Mouse (Mus musculus) brain, embryonic 14.5 days (tissue): ENCODE results near the gene Bpgm.

Source experiments
- CTCF ChIP-seq: fragments of 200-500 bp; IDR thresholded peaks from 2 replicates; pipeline ENCODE4 v1.5.1; 2012; ENCODE audit warnings: inconsistent platforms, mild to moderate bottlenecking, moderate library complexity, borderline replicate concordance; ENCODE audit not compliant: insufficient read depth, insufficient read length; ENCODE audit errors: extremely low read depth
- POLR2A ChIP-seq: fragments of 200-500 bp; IDR thresholded peaks from 2 replicates; pipeline ENCODE4 v1.6.1; 2012; ENCODE audit warnings: mild to moderate bottlenecking, inconsistent platforms, borderline replicate concordance; ENCODE audit not compliant: poor library complexity, insufficient read depth, insufficient read length, severe bottlenecking; ENCODE audit errors: extremely low read depth

- TF ChIP-seq CTCF (no peak), POLR2A (no peak)
Measured at GRCm38 (mm10) chr6:34528131-34528530, 52.1 kb downstream of the Bpgm start.
